Mouse (Mus musculus) adrenal gland (tissue): ENCODE data around the gene Tmem88.

Source experiments
- intact Hi-C: fragments of 180-260 bp; cut with DNase I; formaldehyde crosslinking; loops from one replicate; pipeline ENCODE4 v1.15.1; 2025

Gene Tmem88

DNA sequence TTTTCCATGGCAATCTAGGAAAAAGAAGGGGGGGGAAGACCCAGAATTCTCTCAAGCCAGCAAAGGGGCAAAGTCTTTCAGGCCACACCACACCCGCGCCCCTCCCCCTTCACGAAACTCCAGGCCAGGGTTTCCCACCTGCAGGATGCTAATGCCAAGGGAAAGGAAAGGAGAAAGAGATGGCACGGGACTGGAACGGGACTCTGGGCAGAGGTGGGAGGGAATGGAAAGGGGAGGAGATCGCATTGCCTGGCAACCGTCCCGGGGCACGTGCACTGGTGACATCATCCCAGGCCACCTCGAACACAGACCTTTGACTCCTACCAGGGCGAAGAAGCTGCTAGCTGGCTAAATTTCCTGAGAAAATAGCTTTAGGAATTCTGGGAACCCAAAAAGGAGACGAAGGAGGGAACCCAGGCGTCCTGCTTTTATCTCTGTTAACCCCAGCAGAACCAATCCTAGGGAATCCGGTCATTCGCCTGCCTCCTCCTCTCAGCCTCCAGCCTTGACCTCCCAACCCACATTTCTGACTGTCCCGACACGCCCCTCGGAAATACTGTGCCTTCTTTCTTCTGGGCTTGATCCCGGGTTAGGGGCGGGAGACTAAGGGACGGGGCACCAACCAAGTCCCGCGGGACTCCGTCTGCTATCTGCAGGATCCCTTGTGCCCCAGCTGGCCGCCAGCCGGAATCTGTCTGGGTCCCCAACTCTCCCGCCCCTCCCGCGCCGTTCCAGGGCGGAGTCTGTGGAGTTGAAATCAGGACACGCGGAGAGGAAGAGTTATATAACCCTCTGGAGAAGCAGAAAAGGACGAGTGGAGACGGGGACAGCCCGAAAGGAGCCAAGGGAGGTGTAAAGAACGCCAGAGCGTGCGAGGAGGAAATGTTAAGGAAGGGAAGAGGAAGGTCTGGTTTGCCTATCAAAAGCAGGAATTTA lies 19.7 kb upstream of the Tmem88 start:
- intact Hi-C loops, result loop anchor here (10.0 kb wide), 1 partner anchor 323 kb away; the partner anchor contains the start of gene Per1

DNA sequence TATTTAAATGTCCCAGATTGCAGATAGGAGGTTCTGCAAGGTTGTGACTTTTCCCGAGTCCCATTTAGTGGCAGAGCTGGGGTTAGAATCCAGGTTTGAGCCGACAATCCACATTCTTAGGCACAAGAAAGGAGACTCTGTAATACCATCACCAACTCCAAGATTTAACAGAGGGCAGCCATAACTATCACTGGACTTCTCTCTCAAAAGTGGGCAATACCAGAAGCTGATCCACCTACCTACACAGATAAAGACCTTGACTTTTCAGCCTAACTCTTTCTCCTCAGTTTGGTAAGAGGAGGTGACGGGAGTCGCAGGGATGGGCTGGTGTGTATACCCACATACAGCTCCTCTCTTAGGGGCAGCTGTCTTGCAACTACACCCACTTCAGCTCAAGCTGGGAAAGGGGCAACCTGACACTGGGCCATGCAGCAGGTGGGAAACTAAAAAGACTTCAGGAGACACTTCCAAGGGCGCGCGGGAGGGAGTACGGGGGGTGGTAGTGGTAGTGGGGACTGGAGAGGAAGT lies 19.0 kb upstream of the Tmem88 start:
- intact Hi-C loops, result loop anchor here (10.0 kb wide), 1 partner anchor 322 kb away; the partner anchor contains the start of gene Per1

DNA sequence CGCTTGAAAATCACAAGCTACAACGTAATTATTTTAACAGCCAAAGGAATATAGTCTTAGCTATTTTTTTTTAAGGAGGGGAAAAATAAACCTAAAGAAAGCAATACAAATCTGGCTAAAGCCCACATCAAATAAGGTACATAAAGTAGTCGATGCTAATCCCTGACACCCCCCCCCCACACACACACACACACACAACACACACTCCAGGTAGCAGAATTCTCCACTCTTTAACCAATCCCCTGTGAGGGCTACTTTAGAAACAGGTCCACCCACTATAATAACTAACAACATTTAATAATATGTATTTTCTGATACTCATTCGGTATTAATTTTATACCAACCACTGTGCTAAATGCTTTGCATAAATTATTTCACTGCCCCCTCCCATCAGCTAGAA lies 18.5 kb upstream of the Tmem88 start:
- intact Hi-C loops, result loop anchor here (10.0 kb wide), 1 partner anchor 322 kb away; the partner anchor contains the start of gene Per1

DNA sequence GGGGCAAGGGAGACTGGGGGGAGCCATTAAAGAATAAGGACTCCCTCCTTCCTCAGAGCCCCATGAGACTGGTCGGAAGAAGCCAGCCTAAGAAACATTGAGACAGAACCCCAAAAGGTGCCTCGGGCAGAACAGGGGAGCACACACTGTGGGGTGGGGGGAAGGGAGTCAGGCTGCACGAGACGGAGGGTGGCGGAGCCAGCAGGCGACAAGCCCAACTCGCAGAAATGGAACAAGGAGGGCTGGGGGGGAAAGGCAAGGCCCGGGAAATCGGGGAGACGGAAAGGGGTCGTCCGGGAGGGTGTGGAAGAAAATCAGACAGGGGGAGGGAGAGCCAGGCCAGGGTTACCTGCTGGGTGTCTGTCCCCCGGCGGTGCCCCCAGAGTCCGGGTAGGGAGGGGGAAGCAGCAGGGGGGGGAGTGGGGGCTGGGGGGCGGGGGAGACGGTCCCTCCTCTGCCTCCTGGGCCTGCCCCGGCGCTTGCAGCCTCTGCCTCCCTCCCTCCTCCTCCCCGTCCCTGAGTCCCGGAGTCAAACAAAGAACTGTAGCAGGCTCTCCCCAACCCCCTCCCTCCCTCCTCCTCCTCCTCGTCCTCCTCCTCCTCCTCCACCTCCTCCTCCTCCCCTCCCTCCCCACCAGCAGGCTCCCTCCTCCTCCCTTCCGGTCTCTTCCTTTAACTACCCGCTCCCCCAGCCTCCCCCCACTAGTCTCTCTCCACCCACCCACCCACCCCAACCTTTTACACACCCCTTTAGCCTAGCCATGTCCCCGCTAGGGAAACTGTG lies 17.8 kb upstream of the Tmem88 start:
- intact Hi-C loops, result loop anchor here (10.0 kb wide), 1 partner anchor 321 kb away; the partner anchor contains the start of gene Per1

DNA sequence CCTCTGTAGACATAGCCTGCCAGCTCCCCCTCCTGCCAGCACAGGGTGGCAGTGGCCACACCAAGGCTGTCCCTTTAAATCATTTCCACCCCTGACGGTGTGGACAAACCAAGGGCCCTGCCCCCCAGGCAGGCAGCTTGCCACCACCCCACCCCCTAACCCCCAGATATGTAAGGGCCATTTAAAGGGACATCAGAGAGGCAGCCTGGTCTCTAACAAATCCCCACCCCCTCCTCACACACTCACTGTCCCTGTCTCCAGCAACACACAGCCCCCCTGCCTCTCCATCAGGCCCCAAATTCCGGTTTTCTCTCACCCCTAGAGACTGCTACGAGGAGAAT lies 17.3 kb upstream of the Tmem88 start:
- intact Hi-C loops, result loop anchor here (10.0 kb wide), 1 partner anchor 320 kb away; the partner anchor contains the start of gene Per1

DNA sequence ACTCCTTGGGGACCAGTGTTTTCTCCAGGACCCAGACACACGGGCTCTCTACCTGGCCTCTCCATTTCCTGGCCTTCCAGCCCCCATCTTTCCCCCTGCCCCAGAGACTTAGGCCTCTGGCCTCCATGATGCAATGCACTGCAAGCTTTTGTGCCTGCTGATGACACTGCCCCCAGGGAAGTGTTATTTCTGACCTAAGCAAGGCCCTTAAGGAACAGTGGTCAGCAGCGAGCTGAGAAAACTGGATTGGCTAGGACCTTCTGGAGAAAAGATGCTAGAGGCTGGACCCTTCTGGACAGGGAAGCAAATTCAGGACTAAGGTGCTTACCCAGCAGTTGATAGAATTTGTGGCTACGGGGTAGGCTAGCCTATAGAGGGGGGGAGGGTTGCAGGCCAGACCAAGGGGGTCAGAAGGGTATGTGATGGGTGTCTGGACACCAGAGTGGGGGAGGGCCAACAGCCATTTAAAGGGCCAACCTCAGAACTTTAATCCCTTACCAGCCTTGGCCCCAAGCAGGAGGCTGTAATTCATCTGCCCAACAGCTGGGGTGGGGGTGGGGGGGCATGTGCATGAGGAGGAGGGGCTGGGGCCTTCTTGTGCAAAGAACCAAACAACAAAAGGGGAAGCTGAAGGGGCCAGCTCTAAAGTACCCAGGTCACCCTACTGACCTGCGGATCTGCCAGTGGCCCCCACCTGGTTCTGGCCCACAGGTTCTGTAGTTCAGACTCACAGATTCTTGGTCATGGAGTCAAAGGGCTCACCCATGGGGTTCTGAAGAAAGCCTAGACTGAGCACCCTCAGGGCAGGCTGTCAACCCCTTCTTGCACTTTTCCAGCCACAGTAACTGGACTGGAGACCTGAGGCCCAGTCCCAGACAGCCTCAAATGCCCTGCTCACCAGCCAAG lies 16.6 kb upstream of the Tmem88 start:
- intact Hi-C loops, result loop anchor here (10.0 kb wide), 1 partner anchor 320 kb away; the partner anchor contains the start of gene Per1

DNA sequence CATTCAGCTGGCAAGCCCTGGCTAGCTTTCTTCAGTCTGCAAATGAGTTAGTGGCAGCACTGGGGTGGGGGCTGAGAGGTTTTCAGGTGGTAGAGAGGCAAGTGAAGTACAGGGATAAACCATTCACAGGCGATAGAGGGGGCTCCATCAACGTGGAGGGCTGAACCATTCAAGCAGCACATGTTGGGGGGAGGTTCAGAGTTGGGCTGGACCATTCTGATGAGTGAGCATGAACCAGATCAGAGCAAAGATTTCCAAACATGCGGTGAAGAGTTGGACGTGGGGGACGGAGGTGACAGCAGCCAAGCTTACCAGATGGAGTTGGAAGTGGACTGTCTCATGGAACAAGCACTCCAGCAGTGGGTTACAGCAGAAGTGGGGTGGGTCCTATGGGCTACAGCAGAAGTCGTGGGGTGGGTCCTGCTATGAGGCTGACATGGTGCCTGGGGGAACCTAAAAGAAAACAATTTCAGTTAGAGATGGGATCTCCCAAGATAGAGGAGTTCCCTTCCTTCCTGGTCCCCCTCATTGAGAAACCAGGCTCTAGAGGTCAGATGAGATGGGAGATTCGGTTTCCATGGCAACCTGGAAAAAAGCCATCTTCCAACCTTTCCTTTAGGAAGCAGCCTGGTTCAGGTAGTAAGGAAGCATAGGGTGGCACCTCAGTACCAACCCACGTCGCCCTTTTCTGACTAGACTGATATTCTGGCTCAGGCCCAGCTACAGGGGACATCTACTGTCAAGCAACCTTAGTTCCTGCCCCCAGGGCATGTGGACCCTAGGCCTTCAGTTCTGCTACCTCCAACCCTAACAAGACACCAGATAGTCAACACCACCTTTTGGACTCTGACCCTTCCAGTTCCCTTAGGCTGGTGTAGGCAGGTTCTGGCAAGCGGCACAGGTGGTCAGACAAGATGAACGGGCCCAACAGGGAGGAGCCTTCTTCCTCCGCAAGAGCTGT lies 15.5 kb upstream of the Tmem88 start, which contains the start of gene Kdm6b:
TSS of gene Kdm6b (minus strand) at position 455 of the 961 bp plus-strand sequence.
- intact Hi-C loops, result loop anchor here (10.0 kb wide), 1 partner anchor 319 kb away; the partner anchor contains the start of gene Per1

DNA sequence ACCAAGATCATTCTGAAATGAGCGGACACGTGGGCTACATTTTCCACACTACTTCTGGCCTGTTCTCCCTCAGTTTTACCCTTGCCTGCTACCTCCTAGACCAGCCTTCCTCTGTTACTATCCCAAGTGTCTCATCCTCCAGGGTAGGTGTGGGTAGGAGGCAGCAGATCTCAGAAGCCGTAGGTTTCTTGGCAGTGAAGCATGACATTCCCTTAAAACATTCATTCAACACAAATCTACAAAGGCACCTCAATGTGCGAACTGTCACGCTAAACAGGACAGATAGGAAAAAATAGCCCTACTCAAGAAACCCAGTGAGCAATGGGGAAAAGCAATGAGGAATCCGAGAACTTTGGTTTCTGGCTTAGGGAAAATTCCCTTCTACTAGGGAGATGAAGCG lies 14.5 kb upstream of the Tmem88 start:
- intact Hi-C loops, result loop anchor here (10.0 kb wide), 1 partner anchor 318 kb away; the partner anchor contains the start of gene Per1

DNA sequence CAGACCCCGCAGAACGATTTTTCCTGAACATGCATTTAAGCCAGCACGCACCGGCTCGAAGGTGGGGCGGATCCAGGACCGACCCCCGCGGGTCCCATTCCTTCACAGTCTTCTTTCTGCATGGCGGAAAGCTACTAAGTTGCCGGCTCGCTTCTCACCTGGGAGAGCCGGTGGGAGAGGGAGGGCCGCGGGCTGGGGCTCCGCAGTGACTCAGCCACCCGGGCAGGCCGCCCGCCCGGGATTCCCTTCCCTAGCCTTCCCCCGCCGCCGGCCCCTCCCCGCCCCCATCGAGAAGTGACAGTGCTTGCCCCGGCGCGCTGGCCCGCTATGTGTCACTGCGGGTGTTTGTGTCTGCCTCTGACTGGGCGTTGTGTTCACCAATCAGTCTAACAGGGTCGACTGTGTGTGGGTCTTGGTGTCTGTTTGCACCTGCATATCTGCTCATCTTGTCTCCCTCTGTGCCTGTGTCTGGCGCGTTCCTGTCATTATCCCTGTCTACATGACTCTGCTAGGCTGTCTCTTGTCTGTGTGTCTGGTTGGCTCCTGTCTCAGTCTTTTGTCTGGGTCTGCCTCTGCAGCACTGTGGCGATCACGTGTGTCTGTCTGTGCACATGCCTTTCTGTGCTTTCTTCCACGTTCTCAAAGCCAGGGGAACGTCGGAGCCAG lies 13.6 kb upstream of the Tmem88 start:
- intact Hi-C loops, result loop anchor here (10.0 kb wide), 1 partner anchor 317 kb away; the partner anchor contains the start of gene Per1

DNA sequence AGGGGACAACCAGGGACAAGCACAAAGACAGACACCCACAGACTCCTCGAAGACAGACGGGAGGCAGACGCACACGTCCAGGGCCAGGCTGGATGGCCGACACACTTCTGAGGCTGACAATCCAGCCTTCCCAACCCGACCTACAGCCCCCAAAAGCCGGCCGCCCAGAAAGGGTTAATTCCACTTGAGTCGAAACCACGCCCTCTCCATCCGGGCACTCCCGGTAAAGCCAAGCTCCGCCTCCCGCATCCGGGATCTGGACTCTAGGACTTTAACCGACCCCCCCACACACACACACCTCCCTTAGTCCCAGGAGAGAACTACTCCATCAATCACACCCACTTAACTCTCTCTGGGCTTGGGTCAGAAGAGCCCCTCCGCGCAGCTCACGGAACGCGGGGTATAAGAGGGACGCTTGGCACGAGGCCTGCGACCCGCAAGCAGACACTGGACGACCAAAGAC lies 13.1 kb upstream of the Tmem88 start:
- intact Hi-C loops, result loop anchor here (10.0 kb wide), 1 partner anchor 316 kb away; the partner anchor contains the start of gene Per1

DNA sequence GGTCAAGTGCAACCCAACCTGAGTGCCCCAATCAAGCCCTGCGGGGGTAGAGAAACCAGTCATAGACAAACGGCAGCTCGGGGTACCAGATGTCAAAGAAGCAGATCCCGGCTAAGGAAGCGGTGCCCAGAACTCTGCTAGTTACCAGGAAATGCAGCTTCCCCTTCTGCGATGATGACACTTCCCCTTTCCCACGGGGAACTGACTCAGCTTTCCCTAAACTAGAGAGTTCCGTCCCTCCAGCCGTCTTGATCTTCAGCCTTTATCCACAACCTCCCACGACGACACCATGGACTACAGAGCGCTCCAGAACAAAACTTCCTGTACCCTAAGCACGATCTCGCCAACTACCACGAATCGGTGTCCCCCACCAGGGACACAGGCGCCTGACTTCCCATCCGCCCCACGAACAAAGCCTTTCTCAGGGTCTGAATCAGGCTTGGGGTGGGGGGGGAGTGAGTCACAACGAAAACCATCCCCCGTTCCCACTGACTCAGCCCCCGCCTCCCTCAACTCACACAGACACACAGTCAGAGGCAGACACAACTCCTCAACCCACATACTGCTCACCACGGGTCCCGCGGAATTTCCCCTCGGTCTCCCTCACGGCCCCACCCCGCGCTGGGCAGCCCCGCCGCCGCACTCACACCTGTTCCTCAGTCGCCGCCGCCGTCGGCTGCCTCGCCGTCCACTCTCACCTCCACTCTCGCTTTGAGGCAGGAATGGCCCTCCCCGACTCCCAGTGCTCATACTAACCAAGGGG lies 12.5 kb upstream of the Tmem88 start:
- intact Hi-C loops, result loop anchor here (10.0 kb wide), 1 partner anchor 316 kb away; the partner anchor contains the start of gene Per1

DNA sequence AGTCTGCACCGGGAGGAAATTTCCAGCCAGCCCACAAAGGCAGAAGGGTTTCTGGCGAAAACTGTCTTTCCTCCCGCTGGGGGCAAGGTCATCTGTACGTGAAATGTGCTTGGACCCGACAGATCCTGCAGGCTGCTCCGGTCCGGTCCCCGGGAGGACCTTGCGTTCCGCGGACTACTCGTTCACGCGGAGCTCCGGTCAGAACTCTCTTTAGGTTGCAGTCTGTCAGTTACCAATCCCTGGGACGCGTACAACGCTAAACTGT lies 11.9 kb upstream of the Tmem88 start:
- intact Hi-C loops, result loop anchor here (10.0 kb wide), 1 partner anchor 315 kb away; the partner anchor contains the start of gene Per1

DNA sequence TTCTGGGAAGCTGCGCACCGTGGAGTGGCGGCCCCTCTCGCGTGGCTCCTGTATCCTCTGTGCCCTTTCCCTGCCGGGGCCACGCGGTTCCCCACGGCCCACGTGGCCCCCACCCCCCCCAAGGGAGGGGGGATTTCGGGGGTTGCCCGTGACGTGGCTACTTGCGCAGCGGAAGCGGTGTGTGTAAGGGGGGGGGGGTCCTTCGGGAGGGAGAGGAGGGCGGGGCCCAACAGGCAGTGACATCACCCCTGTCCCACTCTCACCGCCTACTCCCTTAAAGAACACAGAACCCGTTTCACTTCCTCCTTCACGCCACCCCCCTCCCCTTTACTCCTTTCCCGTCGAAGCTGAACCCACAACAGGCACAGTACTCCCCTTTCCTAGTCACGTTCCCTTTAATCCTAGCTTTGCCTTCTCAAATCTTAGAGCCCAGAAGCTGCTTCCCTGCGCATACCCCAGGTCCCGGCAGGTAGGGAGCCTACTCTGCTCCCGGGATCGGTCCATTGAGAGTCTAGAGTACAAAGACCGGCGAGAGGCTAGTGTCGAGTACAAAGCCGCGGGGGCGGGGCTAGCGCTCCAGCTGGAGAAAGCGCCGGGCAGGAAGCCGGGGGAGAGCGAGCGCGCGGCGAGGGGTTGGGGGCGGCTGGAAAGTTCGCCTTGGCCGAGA lies 11.5 kb upstream of the Tmem88 start:
- intact Hi-C loops, result loop anchor here (10.0 kb wide), 1 partner anchor 315 kb away; the partner anchor contains the start of gene Per1

DNA sequence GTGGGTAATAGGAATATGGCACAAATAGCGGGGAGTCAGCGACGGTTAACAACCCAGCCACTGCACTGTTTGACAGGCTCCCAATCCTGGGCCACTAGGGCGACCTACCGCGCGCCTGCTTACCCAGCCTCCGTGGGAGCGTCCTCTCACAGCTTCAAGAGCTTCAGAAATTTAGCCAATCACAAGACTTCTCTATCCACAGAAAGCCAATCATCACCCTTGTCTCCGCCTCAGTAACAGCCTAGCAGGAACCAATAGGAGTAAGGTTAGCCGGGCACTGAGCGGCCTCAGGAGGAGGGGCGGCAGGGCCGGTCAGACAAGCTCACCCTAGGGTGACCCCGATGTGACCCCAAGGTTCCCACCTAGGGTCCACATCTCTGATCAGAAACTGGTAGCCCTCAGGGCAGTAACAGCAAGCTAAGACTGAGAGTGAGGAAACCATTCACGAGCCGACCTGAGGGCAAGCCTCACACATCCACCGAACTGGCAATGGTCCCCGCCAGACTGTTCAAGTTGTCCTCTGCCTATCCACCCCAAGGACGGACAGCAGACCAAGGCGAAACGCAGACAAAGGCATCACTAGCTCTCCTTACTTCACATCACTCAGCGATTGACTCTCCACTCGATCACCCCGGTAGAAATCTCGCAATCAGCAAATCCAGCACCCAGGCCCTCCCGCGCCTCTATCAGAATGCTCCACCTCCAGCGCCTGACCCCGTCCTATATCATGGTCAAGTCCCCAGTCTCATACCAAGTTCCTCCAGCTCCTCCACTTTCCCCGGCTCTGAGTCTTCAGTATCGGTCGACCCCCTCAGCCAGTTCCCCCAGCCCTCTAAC lies 10.7 kb upstream of the Tmem88 start:
- intact Hi-C loops, result no loop called here

DNA sequence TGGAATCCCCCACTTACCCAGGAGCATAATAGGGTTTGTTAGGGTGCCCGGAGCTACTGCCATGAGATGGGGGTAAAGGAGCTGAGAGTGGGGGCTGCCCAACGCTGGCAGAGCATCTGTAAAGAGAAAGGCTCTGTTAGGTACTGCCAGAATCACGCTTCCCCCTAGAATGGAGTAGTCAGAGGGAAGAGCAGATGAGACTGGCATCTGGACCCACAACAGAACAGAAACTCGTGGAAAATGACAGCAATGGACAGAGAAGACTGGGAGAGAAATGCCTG lies 9.6 kb upstream of the Tmem88 start:
- intact Hi-C loops, result no loop called here
